Mouse (Mus musculus) ES-E14 (cell line): ENCODE measurements around the gene Hrk. TPM values are rescaled to one million over a fixed set of nuclear protein-coding genes. Genes with fewer than 3 reads are reported as not detected.

ENCODE experiments used
- DNase-seq: peaks from one replicate; pipeline ENCODE4 v3.0.0-alpha.2; 2013; ENCODE audit warnings: low read depth, low spot score
- H3K27ac ChIP-seq: 2 replicates; pipeline ENCODE4 v1.5.1; 2012; ENCODE audit warnings: low read depth, mild to moderate bottlenecking, low read length, moderate library complexity, mixed read lengths; ENCODE audit not compliant: poor library complexity, insufficient read depth, severe bottlenecking
- H3K36me3 ChIP-seq: 2 replicates; pipeline ENCODE4 v1.6.1; 2012; ENCODE audit warnings: mild to moderate bottlenecking, low read length, moderate library complexity, mixed read lengths; ENCODE audit not compliant: control insufficient read depth, poor library complexity, insufficient read depth, severe bottlenecking
- H3K4me1 ChIP-seq, 2 experiments: fragments of 150-350 bp in 1 of 2; sonication (generic) in 1 of 2; 2 replicates each; pipeline ENCODE4 v1.6.1; 2012; ENCODE audit warnings: low read length in 2 of 2, mild to moderate bottlenecking in 1 of 2, mixed read lengths in 1 of 2; ENCODE audit not compliant: control insufficient read depth in 2 of 2, insufficient read depth in 2 of 2, poor library complexity in 1 of 2
- H3K4me3 ChIP-seq, 2 experiments: fragments of 150-350 bp in 1 of 2; sonication (generic) in 1 of 2; 2 replicates each; pipeline ENCODE4 v1.5.1; 2012; ENCODE audit warnings: low read length in 2 of 2, low read depth in 1 of 2, mild to moderate bottlenecking in 1 of 2, mixed read lengths in 1 of 2; ENCODE audit not compliant: insufficient read depth in 1 of 2, poor library complexity in 1 of 2, severe bottlenecking in 1 of 2
- H3K9ac ChIP-seq: 2 replicates; pipeline ENCODE4 v1.6.1; 2012; ENCODE audit warnings: low read depth, mild to moderate bottlenecking, low read length, mixed read lengths; ENCODE audit not compliant: poor library complexity, insufficient read depth, severe bottlenecking
- H3K9me3 ChIP-seq: fragments of 150-350 bp; sonication (generic); 2 replicates; pipeline ENCODE4 v1.6.1; 2012; ENCODE audit warnings: low read depth, mild to moderate bottlenecking, low read length; ENCODE audit not compliant: control insufficient read depth, insufficient read depth
- CHD2 ChIP-seq: IDR thresholded peaks from 2 replicates; pipeline ENCODE4 v1.6.1; 2014; ENCODE audit warnings: mild to moderate bottlenecking, low read depth, low read length, inconsistent platforms
- HCFC1 ChIP-seq: IDR thresholded peaks from 2 replicates; pipeline ENCODE4 v1.6.1; 2012; ENCODE audit warnings: low read length, inconsistent platforms, borderline replicate concordance; ENCODE audit not compliant: insufficient read depth
- MAFK ChIP-seq: IDR thresholded peaks from 2 replicates; pipeline ENCODE4 v1.6.1; 2014; ENCODE audit warnings: mild to moderate bottlenecking, low read depth, low read length, inconsistent platforms; ENCODE audit not compliant: insufficient read depth
- ZC3H11A ChIP-seq: IDR thresholded peaks from 2 replicates; pipeline ENCODE4 v1.6.1; 2012; ENCODE audit warnings: low read depth, mild to moderate bottlenecking, inconsistent platforms, low read length, borderline replicate concordance
- ZNF384 ChIP-seq: IDR thresholded peaks from 2 replicates; pipeline ENCODE4 v1.6.1; 2012; ENCODE audit warnings: low read depth, low read length, inconsistent platforms
- in situ Hi-C, 2 experiments: fragments of 600-800 bp; cut with MboI; formaldehyde crosslinking; loops; one replicate each; pipeline ENCODE4 v1.15.1; 2025; ENCODE audit warnings: low sequenced_read_pairs in 2 of 2, inconsistent platforms in 1 of 2; ENCODE audit not compliant: unreplicated experiment in 2 of 2
- total RNA-seq: library from RNA; depleted of rRNA; stranded (reverse); fragments of 300-350 nt; gene quantifications from 2 replicates; pipeline ENCODE4 v1.2.3, GENCODE M21; 2012; rRNA removed

Gene Hrk
- total RNA-seq, 1 experiment = 0.36 TPM

DNA sequence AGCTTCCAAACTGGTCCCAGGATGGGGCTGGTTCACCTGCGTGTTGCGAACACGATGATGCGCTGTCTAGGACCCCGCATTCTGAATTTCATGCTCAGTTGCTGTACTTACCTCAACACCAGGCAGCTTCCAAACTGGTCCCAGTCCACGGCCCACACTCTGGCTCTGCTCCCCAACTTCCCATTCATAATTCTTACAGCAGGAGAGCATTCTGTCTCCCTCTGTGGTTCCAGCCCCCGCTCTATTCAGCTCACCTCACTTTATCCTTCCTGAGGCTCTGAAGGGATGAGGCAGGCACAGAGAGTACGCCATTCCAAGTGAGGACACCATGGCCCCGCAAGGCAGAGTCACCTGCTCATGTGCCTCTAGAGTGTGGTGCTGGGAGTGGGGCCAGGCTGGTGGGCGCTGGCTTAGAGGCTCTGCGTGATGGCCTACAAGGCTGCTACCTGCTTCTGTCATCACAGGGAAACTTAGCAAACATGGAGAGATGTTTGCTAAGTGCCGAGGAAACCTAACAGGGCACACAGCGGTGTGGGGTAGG lies 65.7 kb downstream of the Hrk start:
- H3K4me1 ChIP-seq = peaks cover 0 to 2% of the 10 kb centered on the region in 2 experiments; a peak in 1 of 4 replicates

DNA sequence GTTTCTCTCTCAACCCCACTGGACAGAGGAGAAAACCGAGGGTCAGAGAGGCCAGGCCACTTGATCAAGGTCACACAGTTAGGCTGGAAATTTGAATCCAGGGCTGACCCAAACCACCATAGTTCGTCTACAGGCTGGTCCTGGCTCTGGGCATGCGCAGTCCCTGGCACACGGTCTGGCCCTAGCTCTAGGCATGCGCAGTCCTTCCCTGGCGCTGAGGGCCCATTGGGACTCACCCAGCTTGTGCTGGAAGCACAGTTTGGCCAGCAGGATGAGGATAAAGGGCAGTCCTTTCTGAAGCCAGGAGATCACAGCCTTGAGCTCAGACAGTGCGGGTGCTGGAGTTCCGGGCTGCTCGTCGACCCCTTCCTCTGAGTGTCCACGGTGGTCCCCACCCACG lies 72.4 kb downstream of the Hrk start:
- peak overlapping the region; percentile 32 for H3K9ac ChIP-seq
- peak; percentile 25 for DNase-seq
- TF ChIP-seq HCFC1 (no peak), CHD2 (no peak), ZNF384 (no peak), ZC3H11A (no peak)
- in situ Hi-C loops = no loop called here
- no peaks in the 10 kb centered on the region for H3K9me3 ChIP-seq
- H3K27ac ChIP-seq = no peak overlapping the region
- no peaks in the 10 kb centered on the region for H3K4me1 ChIP-seq
- H3K4me3 ChIP-seq = peak overlapping the region; percentile 57 to 62
- H3K36me3 ChIP-seq = peaks cover 4% of the 10 kb centered on the region; the same call in 1 of the 2 replicates

More for the DNA sequence above, 65.7 kb downstream of the Hrk start:
- TF ChIP-seq ZC3H11A (no peak), MAFK (no peak), ZNF384 (no peak), CHD2 (no peak), HCFC1 (no peak)
- Histone ChIP-seq H3K9me3 (no peaks in the 10 kb centered on the region), H3K9ac (no peak overlapping the region), H3K4me3 (no peak overlapping the region), H3K27ac (no peak overlapping the region), H3K36me3 (peaks cover 5% of the 10 kb centered on the region; the same call in 1 of the 2 replicates)
- no peak for DNase-seq
- in situ Hi-C loops = no loop called here

Other genes with a start within 250 kb of the Hrk start
- gene Fbxo21, start 187.9 kb upstream of the Hrk start, total RNA-seq = 19.7 and 23.2 TPM in 2 replicates
- gene Tesc, start 136.9 kb upstream of the Hrk start, total RNA-seq = 3.1 and 3.3 TPM in 2 replicates
- 44.9 and 46.2 TPM in 2 replicates for gene Fbxw8, start 9.2 kb upstream of the Hrk start, total RNA-seq
- 7.9 and 13.4 TPM in 2 replicates for gene Rnft2, start 80.5 kb downstream of the Hrk start, total RNA-seq
- gene 2410131K14Rik, start 80.6 kb downstream of the Hrk start, total RNA-seq = 11.6 and 15.4 TPM in 2 replicates